Mouse (Mus musculus) embryo, embryonic 11.5 days (tissue): ENCODE data around the gene S100a3.

Experiments
- DNase-seq: peaks from one replicate; pipeline ENCODE4 v3.0.0-alpha.2; 2012; ENCODE audit warnings: low read depth, low spot score

Gene S100a3

DNA sequence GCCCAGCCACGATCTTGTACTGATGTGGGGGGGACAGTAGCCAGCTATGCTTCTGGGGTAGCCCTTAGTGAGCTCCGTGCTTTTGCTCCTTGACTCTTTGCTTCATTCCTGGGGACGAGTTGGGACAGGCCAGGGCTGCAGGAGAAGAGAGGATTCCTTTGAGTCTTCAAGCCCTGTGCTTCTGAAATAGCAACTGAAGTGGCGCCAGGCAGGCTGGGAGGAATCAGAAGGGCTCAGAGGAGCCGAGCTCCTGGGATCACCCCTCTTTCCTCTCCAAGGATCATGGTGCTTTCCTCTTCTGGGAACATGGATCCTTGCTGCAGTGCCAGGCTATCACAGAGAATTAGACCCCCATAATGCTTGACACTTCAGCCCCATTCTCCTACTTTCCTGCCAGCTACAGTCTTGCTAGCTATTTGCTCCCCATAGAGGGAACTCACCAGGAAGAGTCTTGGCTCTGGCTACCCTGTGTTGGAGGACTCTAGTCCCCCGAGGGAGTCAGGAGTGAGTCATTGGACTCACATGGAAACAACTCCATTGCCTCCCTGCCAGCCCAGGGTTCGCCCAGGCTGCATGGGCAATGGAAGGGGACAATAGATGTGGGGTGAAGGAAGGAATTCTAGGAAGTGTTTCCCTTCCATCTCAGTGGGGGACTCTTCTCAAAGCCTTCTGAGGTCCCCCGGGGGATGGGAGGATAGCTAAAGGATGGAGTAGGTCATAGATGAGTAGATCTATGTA, 40.2 kb downstream of the S100a3 start:
- no peak for DNase-seq

DNA sequence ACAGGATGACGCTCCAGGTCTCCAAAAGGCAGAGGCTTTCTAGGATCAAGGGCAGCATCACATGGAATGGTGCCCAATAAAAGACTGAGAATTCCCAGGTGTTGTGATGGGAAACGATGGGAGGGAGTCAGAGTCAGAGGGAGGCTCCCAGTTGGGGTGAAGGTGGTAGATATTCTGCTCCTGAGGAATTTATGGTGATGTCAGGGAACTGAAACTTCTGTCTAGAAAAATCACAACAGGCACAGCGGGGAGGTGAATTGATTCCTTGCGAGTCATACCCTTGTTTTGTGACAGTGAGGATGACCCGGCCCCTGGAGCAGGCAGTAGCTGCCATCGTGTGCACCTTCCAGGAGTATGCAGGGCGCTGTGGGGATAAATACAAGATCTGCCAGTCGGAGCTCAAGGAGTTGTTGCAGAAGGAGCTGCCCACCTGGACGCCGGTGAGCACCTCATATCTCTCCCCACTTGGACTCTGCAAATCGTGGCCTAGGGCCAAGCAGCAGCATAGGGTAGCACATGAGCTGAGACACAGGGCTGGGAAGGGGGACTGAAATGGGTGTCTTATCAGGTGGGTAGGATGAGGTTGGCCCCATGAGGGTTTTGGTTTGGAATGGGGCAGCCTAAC, 41.2 kb downstream of the S100a3 start, which contains the start of gene Gm42674:
Gene Gm42674, plus strand, starts transcription at position 419 of the 625 bp plus-strand sequence.
- no peak for DNase-seq

DNA sequence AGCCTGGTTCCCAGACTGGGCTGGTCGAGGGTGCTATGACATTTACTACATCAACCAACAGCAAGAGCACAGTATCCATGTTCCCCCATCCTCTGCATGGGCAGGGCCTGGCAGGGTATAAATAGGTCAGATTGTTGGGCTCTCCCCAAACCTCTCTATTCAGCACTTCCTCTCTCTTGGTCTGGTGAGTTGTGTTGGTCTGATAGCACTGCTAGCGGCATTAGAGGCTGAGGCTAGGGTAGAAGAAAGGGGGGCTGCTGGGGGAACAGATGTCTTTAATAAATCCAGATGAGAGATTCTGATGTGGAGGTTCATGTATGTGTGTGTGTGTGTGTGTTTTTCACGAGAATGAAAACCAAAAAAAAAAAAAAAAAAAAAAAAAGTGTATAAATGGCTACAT, 43.2 kb downstream of the S100a3 start, which contains the start of gene S100a4:
Gene S100a4, plus strand, starts transcription at position 149 of the 400 bp plus-strand sequence.
- DNase-seq, result no peak

DNA sequence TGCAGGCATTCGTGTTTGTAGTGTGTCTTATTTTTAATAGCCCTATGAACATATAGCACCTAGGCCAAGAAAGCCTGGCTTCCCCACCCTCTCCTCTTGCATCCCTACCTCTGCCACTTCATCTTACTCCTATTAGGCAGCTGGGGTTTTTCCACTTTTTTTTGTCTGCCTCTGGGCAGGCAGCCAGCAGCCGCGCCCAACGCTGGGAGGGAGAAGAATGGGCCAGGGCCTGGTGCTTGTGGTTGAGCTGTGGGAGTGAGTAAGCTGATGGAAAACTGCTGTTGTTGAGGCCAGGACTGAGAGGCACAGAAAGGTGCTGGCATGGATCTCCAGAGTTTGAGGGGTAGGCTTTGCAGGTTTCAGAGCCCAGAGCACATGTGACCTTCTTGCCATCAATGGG, 44.0 kb downstream of the S100a3 start:
- DNase-seq, result no peak

DNA sequence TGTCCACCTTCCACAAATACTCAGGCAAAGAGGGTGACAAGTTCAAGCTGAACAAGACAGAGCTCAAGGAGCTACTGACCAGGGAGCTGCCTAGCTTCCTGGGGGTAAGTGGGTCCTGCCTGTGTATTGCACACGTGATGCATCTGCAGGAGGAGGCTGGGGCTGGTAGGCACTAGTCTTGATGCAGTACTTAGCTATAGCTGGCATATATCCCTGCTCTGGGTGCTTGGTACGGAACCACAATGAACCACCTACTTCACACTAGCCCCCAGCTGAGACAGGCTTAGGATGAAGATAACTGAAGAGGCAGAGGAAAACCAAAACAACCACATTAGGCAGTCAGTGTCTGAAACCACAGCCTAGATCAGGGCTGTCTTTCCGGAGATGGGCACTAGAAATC, 44.7 kb downstream of the S100a3 start:
- DNase-seq, result no peak

DNA sequence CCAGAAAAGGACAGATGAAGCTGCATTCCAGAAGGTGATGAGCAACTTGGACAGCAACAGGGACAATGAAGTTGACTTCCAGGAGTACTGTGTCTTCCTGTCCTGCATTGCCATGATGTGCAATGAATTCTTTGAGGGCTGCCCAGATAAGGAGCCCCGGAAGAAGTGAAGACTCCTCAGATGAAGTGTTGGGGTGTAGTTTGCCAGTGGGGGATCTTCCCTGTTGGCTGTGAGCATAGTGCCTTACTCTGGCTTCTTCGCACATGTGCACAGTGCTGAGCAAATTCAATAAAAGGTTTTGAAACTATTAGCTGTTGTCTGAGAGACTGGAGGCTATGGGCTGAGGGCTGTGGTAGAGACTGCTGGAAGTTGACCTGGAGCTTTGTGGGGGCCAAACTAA, 45.4 kb downstream of the S100a3 start:
- no peak for DNase-seq

DNA sequence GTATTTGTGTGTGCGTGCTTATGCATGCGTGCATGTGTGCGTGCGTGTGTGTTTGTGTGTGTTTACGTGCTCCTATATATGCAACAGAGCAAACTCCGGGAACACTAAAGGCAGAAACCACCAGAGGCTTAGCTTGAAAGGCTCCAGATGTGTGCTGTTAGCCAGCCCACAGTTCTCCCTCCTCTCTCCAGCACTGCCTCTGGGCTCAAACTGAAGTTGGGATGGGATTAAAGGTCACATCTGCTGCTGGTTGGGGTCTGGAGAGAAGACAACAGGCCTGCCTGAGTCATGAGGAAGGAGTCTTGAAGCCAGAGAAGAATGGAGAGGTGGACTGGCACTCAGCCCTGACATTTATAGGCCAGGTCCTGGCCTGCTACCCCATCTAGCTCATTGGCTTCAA, 45.8 kb downstream of the S100a3 start:
- no peak for DNase-seq

DNA sequence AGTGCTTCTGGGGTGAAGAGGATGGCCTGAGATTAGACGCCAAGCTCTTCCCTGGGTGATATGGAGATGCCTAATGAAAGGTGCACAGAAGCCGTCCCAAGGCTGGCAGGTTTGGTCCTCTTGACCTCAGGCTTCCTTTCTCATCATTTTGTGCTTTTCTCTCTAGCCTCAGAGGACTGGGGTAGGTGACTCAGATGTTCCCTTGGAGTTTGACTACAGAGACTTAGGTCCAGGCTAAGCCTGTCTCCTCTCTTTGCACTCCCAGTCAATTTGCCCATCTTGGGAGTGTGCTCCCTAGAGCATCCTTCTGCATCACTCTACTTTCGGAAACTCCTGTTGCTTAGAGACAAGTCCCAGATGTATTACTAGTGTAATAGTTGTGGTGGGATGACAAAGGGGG, 47.0 kb downstream of the S100a3 start:
- DNase-seq, result no peak

DNA sequence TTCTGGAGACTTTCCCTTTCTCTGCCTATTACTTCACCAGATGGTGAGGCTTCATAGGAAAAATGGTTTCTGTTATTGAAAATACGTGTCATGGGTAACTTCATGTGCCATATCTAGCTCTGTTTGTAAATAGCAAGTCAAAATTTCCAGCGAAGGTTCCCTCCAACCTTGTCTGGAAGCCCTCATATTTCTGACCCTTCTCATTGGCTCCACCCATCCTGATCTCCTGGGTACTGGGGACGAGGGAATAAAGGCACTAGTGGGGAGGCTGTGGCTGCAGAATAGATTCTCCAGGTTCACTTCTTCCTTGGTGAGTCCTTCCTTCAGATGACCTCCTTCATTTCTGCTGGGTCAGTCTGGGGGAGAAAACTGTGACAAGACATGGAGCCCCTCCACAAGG, 47.8 kb downstream of the S100a3 start, which contains the start of gene S100a5:
Gene S100a5, plus strand, starts transcription at position 301 of the 400 bp plus-strand sequence.
- no peak for DNase-seq

DNA sequence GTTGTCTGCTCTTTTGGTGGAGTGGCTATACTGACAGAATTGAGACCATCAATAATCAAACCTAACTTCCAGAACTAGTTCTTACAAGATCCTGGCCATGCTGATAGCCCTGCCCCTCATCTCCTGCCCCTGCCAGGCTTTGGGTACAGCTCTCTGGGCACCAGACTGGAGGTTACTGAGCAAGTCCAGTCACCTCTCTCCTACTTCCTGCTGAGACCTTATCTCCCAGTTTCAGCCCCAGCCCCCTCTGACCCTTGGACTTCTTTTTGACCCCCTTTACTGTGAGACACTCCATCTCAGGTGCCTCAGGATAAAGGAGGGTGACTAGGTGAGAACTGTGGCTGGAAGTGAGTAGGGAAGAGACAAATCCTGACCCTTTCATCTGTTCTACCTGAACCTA, 48.7 kb downstream of the S100a3 start:
- no peak for DNase-seq

DNA sequence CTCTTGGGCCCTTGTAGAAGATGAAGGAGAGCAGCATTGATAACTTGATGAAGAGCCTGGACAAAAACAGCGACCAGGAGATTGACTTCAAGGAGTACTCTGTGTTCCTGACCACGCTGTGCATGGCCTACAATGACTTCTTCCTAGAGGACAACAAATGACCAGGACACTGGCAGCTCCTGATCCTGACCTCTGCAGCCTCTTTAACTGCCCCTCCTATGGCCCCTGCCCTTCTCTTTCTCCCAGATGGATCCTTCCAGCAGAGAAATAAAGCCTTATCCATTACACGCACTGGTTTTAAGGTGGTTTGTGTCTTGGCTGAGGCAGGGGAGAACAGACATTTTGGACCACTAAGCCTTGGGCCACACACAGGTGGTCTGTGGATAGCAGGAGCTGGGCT, 51.1 kb downstream of the S100a3 start:
- no peak for DNase-seq

DNA sequence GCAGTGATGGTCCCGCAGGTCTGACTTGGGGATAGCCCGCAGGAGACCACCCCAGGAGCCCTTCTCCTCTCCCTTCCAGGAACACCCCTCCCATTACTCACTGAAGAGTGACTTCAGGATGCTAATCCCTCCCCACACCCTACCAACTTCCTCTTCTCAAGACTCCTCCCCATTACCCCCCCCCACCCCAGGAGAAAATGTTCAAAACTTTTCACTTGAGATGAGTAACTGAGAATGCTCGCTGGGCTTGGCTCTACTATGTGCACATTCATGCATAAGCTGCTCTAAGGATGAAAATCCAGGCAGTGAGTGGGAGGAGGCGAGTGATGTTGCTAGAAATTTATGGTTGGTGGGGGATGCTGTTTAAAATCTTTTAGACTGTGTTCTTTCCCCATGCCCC, 51.7 kb downstream of the S100a3 start:
- no peak for DNase-seq

DNA sequence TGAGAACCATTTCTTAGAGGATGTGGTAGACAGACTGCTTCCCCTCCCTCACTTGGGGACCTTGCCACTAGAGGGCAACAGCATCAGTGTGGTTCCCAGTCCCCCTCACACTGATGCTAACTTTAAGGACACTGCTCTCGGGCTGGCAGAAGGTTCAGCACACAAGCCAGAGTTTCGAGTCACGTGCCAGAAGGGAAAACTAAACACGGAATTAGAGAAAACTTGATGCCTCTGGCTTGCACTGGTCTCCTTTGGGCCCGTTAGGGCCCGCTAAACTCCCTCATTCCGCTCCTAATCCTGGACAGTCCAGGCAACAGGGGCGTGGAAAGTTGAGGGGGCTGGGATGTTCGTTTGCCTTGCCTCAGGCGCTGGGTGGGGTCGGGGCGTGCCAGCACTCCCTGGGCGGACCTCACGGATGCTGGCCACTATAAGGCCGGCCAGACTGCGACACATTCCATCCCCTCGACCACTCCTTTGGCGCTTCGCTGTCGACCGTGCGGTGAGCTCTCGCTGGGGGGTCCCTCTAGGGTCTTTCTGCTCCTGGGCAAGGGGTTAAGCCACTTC, 52.4 kb downstream of the S100a3 start, which contains the start of gene S100a6:
Gene S100a6, plus strand, starts transcription at position 155 of the 564 bp plus-strand sequence.
- DNase-seq, result peak; percentile 43

DNA sequence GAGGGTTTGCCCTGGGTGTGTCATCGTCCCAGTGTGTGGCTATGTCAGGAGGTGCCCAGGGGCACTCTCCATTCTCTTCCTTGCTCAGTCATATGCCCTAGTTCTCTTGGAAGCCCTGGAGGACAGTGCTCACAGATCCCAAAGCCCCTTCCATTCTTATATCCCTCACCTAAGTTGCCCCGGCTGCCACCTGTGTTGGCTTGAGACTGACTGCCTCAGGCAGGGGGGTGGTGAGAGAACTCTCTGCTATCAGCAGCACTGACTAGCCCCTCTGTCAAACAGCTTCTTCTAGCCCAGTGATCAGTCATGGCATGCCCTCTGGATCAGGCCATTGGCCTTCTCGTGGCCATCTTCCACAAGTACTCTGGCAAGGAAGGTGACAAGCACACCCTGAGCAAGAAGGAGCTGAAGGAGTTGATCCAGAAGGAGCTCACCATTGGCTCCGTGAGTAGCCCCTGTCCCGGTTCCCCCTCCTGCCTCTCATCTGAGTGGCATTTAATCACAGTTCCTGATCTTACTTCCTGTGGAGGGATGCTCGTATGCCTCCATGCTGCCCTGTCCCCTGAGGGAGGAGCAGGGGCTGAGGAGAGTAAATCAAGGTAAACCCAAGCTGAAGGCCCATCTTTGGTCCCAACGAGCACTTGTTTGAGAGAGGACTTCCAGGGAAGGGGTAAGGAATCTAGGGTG, 53.2 kb downstream of the S100a3 start:
- DNase-seq, result no peak

DNA sequence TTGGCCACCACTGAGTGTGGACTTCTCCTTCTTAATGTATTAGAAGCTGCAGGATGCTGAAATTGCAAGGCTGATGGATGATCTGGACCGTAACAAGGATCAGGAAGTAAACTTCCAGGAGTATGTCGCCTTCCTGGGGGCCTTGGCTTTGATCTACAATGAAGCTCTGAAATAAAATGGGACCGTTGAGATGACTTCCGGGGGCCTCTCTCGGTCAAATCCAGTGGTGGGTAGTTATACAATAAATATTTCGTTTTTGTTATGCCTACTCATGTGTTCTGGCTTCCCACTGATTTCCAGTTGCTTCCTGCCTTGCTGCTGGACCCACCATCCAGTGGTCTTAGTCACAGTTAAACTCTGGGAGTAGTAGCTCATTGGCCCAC, 53.8 kb downstream of the S100a3 start:
- DNase-seq, result no peak

DNA sequence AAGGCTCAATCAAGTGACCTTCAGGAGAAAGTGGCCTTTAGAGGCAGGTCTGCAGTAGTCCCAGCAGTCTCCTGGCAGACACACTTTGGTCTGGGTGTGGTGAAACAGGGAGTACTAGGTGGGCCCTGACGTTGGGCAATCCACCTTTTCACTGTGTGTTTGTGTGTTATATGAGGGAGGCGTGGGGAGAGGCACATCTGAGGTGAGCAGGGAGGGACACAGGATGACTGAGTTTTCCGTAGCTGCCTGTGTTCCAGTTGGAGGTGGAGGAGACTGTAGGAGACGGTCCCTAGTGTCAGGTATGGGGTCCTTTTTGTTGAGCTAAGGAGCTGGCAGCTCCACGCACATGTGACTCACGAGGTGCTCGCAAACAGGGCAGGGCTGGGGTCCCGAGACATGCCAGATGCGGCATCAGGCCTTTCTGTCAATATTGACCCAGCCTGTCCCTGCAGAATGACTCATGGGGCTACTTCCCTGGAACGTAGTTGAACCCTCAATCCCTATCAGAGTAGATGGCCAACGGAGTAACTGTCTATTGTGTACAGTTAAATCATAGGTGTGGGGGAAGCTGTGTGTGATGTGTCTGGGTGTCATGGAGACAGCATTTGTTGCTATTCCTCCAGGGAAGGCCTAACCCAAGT, 54.4 kb downstream of the S100a3 start:
- DNase-seq, result no peak

DNA sequence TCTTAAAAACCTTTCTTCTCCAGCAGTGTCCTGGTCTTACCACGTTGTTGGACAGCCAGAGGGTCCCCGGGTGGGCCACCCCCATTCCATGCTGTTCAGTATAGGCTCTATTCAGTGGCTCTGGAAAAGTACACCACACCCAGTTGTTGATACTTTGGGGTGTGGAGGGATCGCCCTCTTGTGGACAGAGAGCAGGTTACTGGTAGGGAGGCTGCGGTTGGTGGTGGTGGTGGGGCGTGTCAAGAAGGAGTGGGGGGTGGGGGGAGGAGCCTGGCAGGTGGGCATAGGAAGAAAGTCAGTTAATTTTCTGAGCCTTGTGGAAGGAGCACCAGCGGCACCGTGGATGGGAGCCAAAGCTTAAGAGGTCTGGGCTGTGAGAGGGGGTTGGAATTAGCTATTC, 55.0 kb downstream of the S100a3 start:
- peak; percentile 38 for DNase-seq

DNA sequence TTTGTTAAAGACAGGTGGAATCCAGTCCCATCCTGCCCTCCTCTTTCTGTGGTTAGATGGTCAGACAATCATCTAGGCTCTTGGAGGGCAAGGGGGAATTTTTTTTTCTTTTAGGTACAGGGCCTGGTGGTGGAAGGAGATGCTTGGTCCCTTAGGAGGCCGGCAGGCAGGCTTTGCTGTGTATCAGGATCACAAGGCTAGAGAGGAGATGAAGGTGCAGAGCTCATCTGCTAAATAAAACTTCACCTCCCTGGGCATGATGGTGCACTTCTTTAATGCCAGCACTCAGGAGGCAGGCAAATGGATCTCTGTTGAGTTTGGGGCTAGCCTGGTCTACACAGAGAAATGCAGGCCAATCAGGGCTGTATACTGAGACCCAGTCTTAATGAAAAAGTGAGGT, 55.5 kb downstream of the S100a3 start:
- DNase-seq, result no peak

DNA sequence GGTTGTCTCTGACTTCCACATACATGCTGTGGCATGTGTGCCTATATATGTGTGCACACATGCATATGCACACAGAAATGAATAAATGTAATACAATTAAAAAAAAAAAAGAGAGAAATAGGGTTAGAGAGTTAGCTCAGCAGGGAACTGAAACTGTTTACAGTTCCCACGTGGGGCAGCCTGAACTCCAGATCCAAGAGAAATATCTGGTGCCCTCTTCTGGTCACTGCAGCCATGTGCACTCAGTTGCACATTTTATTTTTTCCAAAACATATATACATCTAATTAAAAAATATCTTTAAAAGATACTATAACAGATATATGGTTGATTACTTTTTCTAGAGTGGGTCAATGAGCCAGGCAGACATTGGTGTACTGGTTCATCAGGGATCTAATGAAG, 57.2 kb downstream of the S100a3 start:
- DNase-seq, result no peak

DNA sequence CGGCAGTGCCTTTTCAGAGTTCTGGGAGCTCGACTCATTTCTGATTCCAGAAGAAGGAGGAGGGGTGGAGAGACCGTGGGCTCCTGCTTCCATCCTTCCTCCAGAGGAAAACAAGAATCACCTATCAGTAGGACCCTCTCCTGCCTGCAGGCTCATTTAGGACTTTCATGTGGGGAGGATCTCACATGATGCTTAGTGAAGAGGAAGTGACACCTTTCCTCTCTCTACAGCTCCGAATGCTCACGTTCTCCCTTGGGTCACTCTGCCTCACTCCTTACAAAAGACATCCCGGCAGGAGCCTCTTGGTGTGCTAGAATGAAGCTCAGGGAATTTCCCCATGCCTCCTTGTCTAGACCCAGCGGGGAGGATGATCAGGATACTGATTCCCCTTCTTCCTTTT, 61.2 kb downstream of the S100a3 start:
- DNase-seq, result no peak

DNA sequence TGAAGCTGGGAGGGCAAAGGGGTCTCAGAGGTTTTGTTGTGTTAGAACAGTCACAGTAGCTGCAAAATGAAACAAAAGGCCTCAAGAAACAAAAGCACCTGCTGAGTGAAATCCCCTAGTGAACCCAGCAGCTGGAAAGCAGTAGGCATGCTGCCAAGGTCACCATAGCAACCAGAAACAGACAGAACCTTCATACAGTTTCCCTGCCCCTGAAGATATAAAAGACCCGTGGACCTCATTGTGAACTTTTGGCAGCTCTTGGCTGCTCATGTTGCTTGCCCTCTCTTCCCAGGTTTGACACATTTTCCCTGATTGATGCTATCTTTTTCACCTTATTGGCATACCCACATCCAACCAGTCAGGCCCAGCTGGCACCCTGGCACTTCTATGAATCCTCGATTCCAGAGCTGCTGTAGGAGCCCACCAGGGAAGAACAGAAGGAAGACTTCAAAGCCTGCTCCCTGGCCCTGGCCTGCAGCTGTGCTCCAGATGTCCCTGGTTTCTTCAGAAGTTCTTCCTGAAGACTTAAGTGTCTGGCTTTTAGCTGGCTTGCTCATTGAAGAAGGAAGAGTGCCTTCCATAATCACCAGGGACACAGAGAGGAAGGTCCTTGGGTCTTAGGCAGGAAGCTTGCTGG, 63.2 kb downstream of the S100a3 start:
- DNase-seq, result peak; percentile 31
